Mouse (Mus musculus): ENCODE results near the gene Pafah1b2.

Gene Pafah1b2

DNA sequence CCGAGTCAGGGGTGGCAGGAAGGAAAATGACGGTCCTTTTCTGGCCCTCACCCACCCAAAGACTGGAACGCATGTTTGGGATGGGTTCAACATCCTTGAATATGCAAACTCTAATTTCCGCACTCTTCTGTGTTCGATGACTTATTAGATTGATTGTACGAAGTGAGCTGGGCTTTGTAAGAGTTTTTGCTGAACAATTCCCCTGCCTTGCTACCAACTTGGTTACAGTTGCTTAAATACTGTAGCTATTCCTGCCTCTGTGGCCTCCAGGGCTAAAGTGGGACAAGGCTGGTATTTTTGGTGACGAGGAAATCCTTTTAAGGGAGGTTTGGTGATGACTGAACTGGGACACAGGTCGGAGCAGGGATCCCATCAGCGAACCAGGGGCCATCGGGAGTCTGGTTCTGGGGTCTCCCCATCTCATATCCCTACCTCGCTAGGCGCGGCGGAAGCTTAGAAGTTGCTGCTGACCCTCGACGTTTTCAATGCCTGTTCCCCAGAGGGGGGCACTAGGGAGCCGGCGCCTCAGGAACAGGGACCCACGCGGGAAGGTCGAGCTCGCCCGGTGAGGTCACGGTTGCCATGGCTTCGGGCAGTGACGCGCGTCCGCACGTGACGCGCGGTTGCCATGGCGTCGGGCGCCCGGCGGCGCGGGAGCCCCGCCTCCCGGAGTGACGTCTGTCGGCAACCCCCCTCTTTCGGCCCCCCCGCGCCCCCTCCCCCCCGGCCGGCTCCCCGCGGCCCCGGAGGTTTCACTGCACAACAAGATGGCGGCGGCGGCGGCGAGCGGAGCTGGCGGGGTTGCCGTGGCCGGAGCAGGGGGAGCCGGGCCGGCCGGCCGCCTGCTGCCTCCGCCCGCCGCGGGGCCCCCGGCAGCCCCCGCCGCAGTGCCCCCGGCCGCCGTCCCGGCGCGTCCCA, at the start of gene Pafah1b2, which contains the start of gene Sik3:
Pafah1b2 (minus strand) TSS at position 600 of the 918 bp plus-strand sequence.
Sik3 (plus strand) TSS at position 730 of the 918 bp plus-strand sequence.
- peak; percentile 81 to 92 for DNase-seq (ENCODE audit: low spot score in 2 of 2)

- no peak for DNase-seq (ENCODE audit: low spot score in 2 of 2)
Observed at GRCm38 (mm10) chr9:46061696-46062425, 49.4 kb upstream of the Pafah1b2 start.

DNA sequence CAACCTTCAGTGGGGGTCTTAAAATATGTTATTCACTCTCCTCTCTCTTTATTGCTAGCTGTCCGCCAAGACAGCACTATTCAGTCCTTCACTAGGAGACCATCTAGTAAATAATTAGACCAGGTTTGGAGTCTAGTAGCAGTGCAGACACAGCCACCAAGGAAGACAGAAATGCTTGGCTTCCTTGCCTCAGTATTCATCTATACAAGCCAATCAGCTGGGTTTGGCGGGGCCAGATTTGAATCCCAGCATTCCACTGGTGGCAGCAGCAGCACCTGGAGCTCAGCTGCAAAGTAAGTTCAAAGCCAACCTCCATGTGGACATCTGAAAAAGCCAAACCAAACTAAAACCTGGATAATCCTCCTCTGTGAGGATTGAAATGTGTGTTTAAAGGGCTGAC, 47.8 kb upstream of the Pafah1b2 start:
- DNase-seq (ENCODE audit: low spot score in 2 of 2) = no peak

GRCm38 (mm10) chr9:46058065-46058464, 45.6 kb upstream of the Pafah1b2 start:
- DNase-seq (ENCODE audit: low spot score in 2 of 2) = no peak

GRCm38 (mm10) chr9:46053014-46053666, 40.6 kb upstream of the Pafah1b2 start:
- no peak for DNase-seq (ENCODE audit: low spot score in 2 of 2)

- DNase-seq (ENCODE audit: low spot score in 2 of 2) = no peak
Observed at GRCm38 (mm10) chr9:46050203-46050602, 37.7 kb upstream of the Pafah1b2 start.

DNA sequence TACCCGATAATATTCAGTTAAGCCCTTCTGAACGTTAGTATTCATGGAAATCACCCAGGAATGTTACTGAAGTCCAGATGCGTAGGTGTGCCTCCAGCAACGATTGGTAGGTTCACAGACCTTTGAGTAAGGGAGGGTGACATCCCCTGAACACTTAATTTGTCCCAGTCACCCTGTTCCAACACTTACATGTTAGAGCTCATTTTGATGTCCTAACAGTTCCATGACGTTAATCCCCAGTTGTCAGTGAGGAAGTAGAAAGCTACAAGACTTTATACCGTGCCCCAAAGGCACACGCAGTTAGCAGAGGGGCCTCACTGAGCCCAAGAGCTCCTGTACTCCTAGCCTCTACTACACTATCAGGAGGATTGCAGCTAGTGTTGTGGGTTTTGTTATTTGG, 37.0 kb upstream of the Pafah1b2 start:
- DNase-seq (ENCODE audit: low spot score in 2 of 2) = no peak

DNA sequence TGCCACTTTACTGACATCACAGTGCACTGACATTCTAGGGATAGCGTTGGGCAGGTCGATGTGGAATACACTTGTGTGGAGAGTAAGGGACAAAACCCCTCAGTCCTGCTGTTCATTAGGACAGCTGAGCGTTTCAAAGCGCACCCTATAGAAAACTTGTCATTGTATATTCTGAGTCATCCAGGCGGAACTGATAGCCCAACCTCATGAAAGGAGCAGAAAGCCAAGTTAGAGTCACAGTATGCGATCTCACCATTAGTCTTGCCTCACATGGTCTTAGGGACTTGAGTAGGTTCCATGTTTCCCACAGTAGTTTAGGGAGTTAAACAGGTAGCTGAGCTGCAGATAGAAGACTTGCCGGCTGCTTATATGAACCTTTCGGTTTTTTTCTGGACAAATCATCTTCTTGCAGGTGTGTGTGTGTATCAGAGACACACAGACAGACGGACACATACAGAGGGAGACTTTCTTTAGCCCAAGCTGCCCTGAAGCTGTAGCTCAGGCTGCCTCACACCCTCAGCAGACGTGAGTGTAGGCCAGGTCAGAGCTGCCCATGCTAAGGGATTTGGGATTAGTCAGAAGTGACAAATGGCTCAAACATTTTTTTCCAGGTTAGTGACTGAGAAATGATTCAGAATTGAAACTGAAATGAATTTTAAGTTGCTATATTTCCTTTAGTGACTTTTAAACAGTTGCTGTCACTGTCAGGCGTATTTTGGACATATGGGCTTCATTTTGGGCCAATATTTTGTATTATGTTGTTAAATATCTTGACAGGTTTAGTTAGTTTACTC, 34.4 kb upstream of the Pafah1b2 start:
- no peak for DNase-seq (ENCODE audit: low spot score in 2 of 2)

GRCm38 (mm10) chr9:46043626-46044025, 31.1 kb upstream of the Pafah1b2 start:
- DNase-seq (ENCODE audit: low spot score in 2 of 2) = no peak

GRCm38 (mm10) chr9:46042387-46042786, 29.9 kb upstream of the Pafah1b2 start:
- DNase-seq (ENCODE audit: low spot score in 2 of 2) = no peak

DNA sequence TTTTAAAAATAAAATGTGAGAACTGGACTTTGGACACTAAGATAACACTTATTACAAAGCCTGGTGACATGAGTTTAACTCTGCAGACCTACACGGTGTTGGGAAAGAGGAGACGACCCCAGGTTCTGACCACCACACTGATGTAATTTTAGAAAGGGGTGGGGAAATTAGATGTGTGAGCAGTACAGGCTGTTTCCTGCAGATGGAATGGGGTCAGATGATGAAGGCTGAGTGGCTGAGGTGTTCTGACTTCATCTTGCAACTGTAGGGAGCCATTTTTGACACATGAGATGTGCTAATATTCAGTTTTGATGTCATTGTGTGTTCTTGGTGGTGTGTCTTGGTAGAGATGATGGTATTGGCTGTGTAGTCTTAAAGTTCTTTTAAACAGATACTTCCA, 28.7 kb upstream of the Pafah1b2 start:
- no peak for DNase-seq (ENCODE audit: low spot score in 2 of 2)

- no peak for DNase-seq (ENCODE audit: low spot score in 2 of 2)
Observed at GRCm38 (mm10) chr9:46038786-46039185, 26.3 kb upstream of the Pafah1b2 start.

DNA sequence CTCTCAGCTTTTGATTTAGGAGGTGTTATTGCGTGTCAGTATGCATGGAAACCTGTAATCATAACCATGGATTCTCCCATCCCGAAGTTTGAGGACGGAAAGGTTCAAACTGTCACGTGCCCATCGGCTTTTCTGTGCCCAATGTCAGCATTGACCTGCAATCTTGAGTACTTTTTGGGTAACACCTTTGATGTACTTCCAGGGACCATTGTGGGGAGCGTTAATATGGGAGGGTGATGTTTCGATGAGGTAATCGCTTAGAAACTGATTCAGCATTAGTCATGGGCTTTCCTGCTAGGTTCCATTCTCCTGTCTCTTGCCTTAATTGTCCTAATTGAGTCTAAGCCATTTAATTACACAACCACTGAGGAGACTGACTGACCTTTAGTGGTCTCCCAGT, 24.4 kb upstream of the Pafah1b2 start:
- DNase-seq (ENCODE audit: low spot score in 2 of 2) = no peak

- DNase-seq (ENCODE audit: low spot score in 2 of 2) = no peak
Observed at GRCm38 (mm10) chr9:46035290-46035871, 22.9 kb upstream of the Pafah1b2 start.

- DNase-seq (ENCODE audit: low spot score in 2 of 2) = no peak
Observed at GRCm38 (mm10) chr9:46033862-46034261, 21.4 kb upstream of the Pafah1b2 start.

DNA sequence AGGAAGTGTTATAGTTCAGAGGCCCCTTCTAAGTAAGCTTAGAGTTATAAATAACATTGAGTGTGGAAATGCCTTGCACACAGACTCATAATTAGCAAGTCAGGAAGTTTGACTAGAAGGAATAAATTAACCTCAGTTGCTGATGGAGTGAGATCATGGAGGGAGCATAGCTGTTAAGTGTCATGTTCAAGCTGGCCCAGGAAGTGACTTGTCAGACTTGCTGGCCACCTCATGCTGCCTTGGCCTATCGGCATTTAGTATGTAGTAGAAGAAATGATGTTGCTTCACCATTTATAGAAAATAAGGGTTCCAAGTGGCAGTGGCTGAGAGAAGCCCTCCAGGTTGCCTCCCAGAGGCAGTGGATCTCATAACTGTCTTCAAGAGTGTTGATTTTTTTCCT, 20.6 kb upstream of the Pafah1b2 start:
- DNase-seq (ENCODE audit: low spot score in 2 of 2) = no peak

- DNase-seq (ENCODE audit: low spot score in 2 of 2) = no peak
Observed at GRCm38 (mm10) chr9:46032190-46032589, 19.7 kb upstream of the Pafah1b2 start.

DNA sequence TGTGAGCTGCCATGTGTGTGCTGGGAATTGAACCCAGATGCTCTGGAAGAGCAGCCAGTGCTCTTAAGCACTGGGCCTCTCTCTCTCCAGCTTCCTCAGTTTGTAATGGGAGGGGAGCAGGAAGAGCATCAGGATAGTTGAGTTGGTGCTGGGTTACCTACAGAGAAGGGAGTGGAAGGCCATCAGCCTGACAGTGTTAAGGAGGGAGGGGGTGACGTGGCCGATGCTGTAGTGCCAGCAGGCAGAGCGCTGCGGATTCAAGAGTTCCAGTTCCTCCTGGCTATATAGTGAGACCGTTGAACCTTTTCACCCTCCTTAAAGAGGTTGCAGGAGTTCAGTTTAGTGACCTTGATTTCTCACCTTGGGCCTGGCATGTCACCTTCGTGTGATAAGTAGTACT, 18.5 kb upstream of the Pafah1b2 start:
- DNase-seq (ENCODE audit: low spot score in 2 of 2) = no peak

DNA sequence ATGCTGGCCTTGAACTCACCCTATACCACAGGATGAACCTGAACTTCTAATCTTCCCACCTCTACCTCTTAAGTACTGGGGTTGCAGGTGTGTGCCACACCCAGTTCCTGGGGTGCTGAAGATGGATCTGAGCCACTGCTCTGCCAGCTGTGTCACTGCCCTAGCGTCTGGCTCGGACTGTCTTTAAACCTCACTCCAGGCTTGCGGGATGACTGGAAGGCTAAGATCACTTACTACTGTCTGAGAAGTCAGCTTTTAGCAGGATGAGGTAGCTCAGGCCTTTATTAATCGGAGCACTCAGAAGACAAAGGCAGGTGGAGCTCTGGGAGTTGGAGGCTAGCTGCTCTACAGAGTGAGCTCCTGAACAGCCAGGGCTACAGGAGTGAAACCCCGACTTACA, 17.7 kb upstream of the Pafah1b2 start:
- DNase-seq (ENCODE audit: low spot score in 2 of 2) = no peak

- no peak for DNase-seq (ENCODE audit: low spot score in 2 of 2)
Observed at GRCm38 (mm10) chr9:46029534-46029933, 17.0 kb upstream of the Pafah1b2 start.

DNA sequence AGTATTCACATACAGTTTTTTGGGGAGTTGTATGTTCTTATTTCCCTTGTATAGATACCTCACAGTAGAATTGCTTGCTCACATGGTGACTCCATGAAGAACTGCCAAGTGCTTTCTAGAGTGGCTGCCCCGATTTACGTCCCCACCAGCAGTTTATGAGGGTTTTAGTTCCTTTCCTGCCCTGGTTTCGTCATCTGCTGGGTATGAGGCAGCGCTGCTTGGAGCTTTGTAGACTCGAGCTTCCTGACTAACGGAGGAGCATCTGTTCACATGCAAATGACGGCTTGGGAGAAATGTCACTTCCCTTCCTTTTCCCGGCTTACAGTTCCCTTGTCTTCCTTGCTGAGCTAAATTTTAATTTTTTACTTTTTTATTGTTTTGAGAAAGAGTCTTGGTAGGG, 15.5 kb upstream of the Pafah1b2 start:
- no peak for DNase-seq (ENCODE audit: low spot score in 2 of 2)
